Mouse (Mus musculus) ES-Bruce4 (cell line): ENCODE results near the gene Patz1. TPM values are rescaled to one million over a fixed set of nuclear protein-coding genes. Genes with fewer than 3 reads are reported as not detected.

Experiments
- H3K27ac ChIP-seq: 2 replicates; pipeline ENCODE4 v1.5.1; 2012; ENCODE audit warnings: low read length, inconsistent platforms; ENCODE audit not compliant: insufficient read depth
- H3K27me3 ChIP-seq: 2 replicates; pipeline ENCODE4 v1.6.1; 2012; ENCODE audit warnings: mild to moderate bottlenecking, low read length, inconsistent platforms; ENCODE audit not compliant: control insufficient read depth, poor library complexity, insufficient read depth, severe bottlenecking
- H3K36me3 ChIP-seq: 2 replicates; pipeline ENCODE4 v1.6.1; 2012; ENCODE audit warnings: inconsistent platforms, mild to moderate bottlenecking, low read length, moderate library complexity; ENCODE audit not compliant: control insufficient read depth, poor library complexity, insufficient read depth, severe bottlenecking
- H3K4me1 ChIP-seq: one replicate; pipeline ENCODE4 v1.8.1; 2011; ENCODE audit warnings: low read length; ENCODE audit not compliant: control insufficient read depth, insufficient read depth
- H3K4me3 ChIP-seq: 2 replicates; pipeline ENCODE4 v1.5.1; 2011; ENCODE audit warnings: low read depth, mild to moderate bottlenecking, low read length
- H3K9ac ChIP-seq: 2 replicates; pipeline ENCODE4 v1.6.1; 2012; ENCODE audit warnings: low read depth, mild to moderate bottlenecking, inconsistent platforms; ENCODE audit not compliant: poor library complexity, severe bottlenecking
- H3K9me3 ChIP-seq: replicated peaks from 2 replicates; pipeline ENCODE4 v1.6.1; 2012; ENCODE audit warnings: mild to moderate bottlenecking, low read length, inconsistent platforms; ENCODE audit not compliant: control insufficient read depth, poor library complexity, insufficient read depth, severe bottlenecking
- CTCF ChIP-seq: IDR thresholded peaks from one replicate; pipeline ENCODE4 v1.8.1; 2011; ENCODE audit warnings: low read depth, low read length
- EP300 ChIP-seq: IDR thresholded peaks from 2 replicates; pipeline ENCODE4 v1.6.1; 2011; ENCODE audit warnings: low read depth, low read length; ENCODE audit not compliant: insufficient read depth
- POLR2A ChIP-seq: IDR thresholded peaks from one replicate; pipeline ENCODE4 v1.8.1; 2011; ENCODE audit warnings: low read length; ENCODE audit not compliant: insufficient read depth
- polyA plus RNA-seq: library from polyadenylated mRNA; stranded (reverse); fragments of >200 nt; gene quantifications from 2 replicates; pipeline ENCODE4 v1.2.4, GENCODE M21; 2011; ENCODE audit warnings: low read depth; ENCODE audit not compliant: missing spikeins, insufficient read depth, insufficient read length

Patz1 gene
- 55.6 and 62.5 TPM in 2 replicates for polyA plus RNA-seq

- Histone ChIP-seq H3K9ac (peak within 1 kb of the TSS; percentile 94), H3K27ac (peak within 1 kb of the TSS; percentile 84), H3K27me3 (no peaks in the 10 kb centered on the region), H3K4me3 (peak within 1 kb of the TSS; percentile 82), H3K9me3 (no peaks in the 10 kb centered on the region; the same call in 1 of the 2 replicates), H3K36me3 (peaks cover 3% of the 10 kb centered on the region), H3K4me1 (no peaks in the 10 kb centered on the region)
- TF ChIP-seq POLR2A: no peak
- no peak for TF ChIP-seq CTCF
- no peak for TF ChIP-seq EP300
Measured at GRCm38 (mm10) chr11:3288521-3289301, at the start of gene Patz1. Gene Patz1 (plus strand): TSS chr11:3288874.

GRCm38 (mm10) chr11:3242395-3242794 lies 46.3 kb upstream of the Patz1 start:
- Histone ChIP-seq H3K27me3 (no peaks in the 10 kb centered on the region; the same call in 1 of the 2 replicates), H3K4me1 (no peaks in the 10 kb centered on the region), H3K9ac (no peak overlapping the region), H3K9me3 (peaks cover 10% of the 10 kb centered on the region), H3K27ac (no peak overlapping the region), H3K4me3 (no peak overlapping the region), H3K36me3 (peaks cover 87% of the 10 kb centered on the region)
- TF ChIP-seq POLR2A: no peak
- TF ChIP-seq EP300: no peak
- no peak for TF ChIP-seq CTCF

DNA sequence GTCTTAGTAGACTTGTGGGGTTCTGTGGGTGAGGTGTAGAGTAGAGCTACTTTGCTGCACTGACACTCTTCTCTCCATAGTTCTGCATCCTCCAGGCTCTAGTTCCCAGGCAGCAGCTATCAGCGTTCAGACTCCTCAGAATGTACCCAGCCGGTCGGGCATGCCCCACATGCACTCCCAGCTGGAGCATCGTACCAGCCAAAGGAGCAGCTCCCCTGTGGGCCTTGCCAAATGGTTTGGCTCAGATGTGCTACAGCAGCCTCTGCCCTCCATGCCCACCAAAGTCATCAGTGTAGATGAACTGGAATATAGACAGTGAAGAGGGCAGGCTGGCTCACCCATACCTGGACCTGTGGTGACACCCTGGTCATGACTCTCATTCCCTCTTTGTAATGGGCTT lies 44.9 kb upstream of the Patz1 start:
- H3K36me3 ChIP-seq: peaks cover 90% of the 10 kb centered on the region

GRCm38 (mm10) chr11:3247387-3247786 lies 41.3 kb upstream of the Patz1 start:
- Histone ChIP-seq H3K4me1 (no peaks in the 10 kb centered on the region), H3K9me3 (no peaks in the 10 kb centered on the region), H3K27ac (no peak overlapping the region), H3K27me3 (no peaks in the 10 kb centered on the region; the same call in 1 of the 2 replicates), H3K9ac (no peak overlapping the region), H3K4me3 (no peak overlapping the region), H3K36me3 (peaks cover 97% of the 10 kb centered on the region)
- no peak for TF ChIP-seq EP300
- no peak for TF ChIP-seq CTCF
- no peak for TF ChIP-seq POLR2A

More for the DNA sequence above, 44.9 kb upstream of the Patz1 start:
- Histone ChIP-seq H3K4me3 (no peak overlapping the region), H3K9ac (no peak overlapping the region), H3K27ac (no peak overlapping the region), H3K27me3 (no peaks in the 10 kb centered on the region; the same call in 1 of the 2 replicates), H3K4me1 (no peaks in the 10 kb centered on the region), H3K9me3 (peaks cover 10% of the 10 kb centered on the region)
- TF ChIP-seq EP300 (no peak), POLR2A (no peak), CTCF (no peak)

GRCm38 (mm10) chr11:3259537-3259936 lies 29.1 kb upstream of the Patz1 start:
- Histone ChIP-seq H3K4me3 (no peak overlapping the region), H3K9me3 (no peaks in the 10 kb centered on the region), H3K27me3 (no peaks in the 10 kb centered on the region), H3K36me3 (peaks cover 65% of the 10 kb centered on the region), H3K4me1 (no peaks in the 10 kb centered on the region), H3K9ac (no peak overlapping the region), H3K27ac (no peak overlapping the region)
- TF ChIP-seq POLR2A (no peak), EP300 (no peak), CTCF (no peak)

DNA sequence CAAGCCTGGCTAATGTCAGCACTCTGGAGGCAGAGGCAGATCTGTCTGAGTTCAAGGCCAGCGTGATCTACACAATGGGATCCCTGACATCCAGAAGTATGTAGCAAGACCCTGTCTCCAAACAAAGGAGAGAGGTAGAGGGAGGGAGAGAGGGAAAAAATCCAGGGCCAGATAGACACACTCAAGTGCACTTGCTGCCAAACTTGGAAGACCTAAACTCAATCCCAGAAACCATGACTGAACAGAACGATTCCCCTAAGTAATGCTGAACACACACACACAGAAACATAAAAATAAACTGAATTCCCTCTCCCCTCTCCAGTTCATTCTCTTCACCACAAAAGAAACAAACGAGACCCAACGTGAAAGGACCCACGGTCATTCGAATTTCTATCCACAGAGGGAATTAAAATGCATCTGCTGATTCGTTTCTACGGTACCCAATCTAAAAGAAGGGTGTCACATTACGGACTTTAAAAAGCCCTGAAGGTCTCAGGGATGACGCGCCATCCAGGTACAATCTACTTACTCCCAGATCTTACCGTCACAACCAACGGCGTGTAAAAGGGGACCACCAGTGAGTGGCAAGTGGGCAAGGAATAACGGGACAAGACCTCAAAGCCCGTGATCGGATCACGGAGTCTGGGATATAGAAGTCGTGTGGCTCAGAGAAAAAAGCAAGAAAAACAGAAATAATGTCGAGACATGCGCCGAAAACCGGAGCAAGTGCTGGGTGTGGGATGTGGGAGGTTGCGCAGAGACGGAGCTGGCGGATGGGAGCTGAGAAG lies 23.2 kb upstream of the Patz1 start:
- Histone ChIP-seq H3K4me1 (peaks cover 4% of the 10 kb centered on the region), H3K9me3 (no peaks in the 10 kb centered on the region), H3K4me3 (peak overlapping the region; percentile 91), H3K27me3 (no peaks in the 10 kb centered on the region), H3K9ac (peak overlapping the region; percentile 87), H3K36me3 (peaks cover 30% of the 10 kb centered on the region), H3K27ac (peak overlapping the region; percentile 60)
- TF ChIP-seq POLR2A (no peak), CTCF (no peak), EP300 (no peak)
